Mouse (Mus musculus) hindbrain, postnatal 0 days (tissue): Measurements from ENCODE around the gene Hipk3. TPM values are rescaled to one million over a fixed set of nuclear protein-coding genes. Genes with fewer than 3 reads are reported as not detected.

Source experiments
- ATAC-seq: fragments of 200-750 bp; cut with Nextera tagmentation; 2 replicates; pipeline ENCODE4 v1.8.0; 2017; ENCODE audit warnings: mild to moderate bottlenecking, moderate TSS enrichment, moderate library complexity
- DNase-seq: peaks from one replicate; pipeline ENCODE4 v3.0.0-alpha.2; 2015; ENCODE audit warnings: low spot score
- H3K27ac ChIP-seq: fragments of 300-500 bp; sonication (generic); 2 replicates; pipeline ENCODE4 v1.5.1; 2014; ENCODE audit warnings: mild to moderate bottlenecking
- H3K27me3 ChIP-seq: fragments of 300-500 bp; sonication (generic); 2 replicates; pipeline ENCODE4 v1.6.1; 2014; ENCODE audit warnings: low read length, mixed read lengths; ENCODE audit not compliant: insufficient read depth
- H3K36me3 ChIP-seq: fragments of 300-500 bp; sonication (generic); 2 replicates; pipeline ENCODE4 v1.6.1; 2014; ENCODE audit warnings: low read length, mixed read lengths; ENCODE audit not compliant: insufficient read depth
- H3K4me1 ChIP-seq: fragments of 300-500 bp; sonication (generic); 2 replicates; pipeline ENCODE4 v1.6.1; 2014; ENCODE audit warnings: antibody characterized with exemption, low read length, mixed read lengths; ENCODE audit not compliant: insufficient read depth
- H3K4me2 ChIP-seq: fragments of 300-500 bp; sonication (generic); 2 replicates; pipeline ENCODE4 v1.6.1; 2014; ENCODE audit warnings: low read depth, mild to moderate bottlenecking, low read length, moderate library complexity, mixed read lengths
- H3K4me3 ChIP-seq: fragments of 300-500 bp; sonication (generic); 2 replicates; pipeline ENCODE4 v1.5.1; 2014; ENCODE audit warnings: low read length
- H3K9ac ChIP-seq: fragments of 300-500 bp; sonication (generic); replicated peaks from 2 replicates; pipeline ENCODE4 v1.6.1; 2014; ENCODE audit warnings: mild to moderate bottlenecking, low read length, moderate library complexity, mixed read lengths
- H3K9me3 ChIP-seq: fragments of 300-500 bp; sonication (generic); 2 replicates; pipeline ENCODE4 v1.6.1; 2016; ENCODE audit warnings: low read length, mixed read lengths
- CTCF ChIP-seq: IDR thresholded peaks from 2 replicates; pipeline ENCODE4 v1.5.1; 2016; ENCODE audit warnings: antibody characterized with exemption, control low read depth, low read depth
- WGBS: fragments of 180-500 bp; shearing (Covaris S2); extraction: QIAGEN DNeasy Blood & Tissue Kit; methylation state at CpG from one replicate; pipeline ENCODE4 v1.1.7; 2014; 5-methylcytosine and 5-hydroxymethylcytosine counted together
- polyA plus RNA-seq: library from polyadenylated mRNA; unstranded; fragments of >200 nt; fragmentation: Nextera tagmentation; extraction: Ambion mirVana; gene quantifications from 2 replicates; pipeline ENCODE4 v1.2.1, GENCODE M21; 2015
- total RNA-seq: library from RNA; depleted of rRNA; stranded (reverse); fragments of >200 nt; gene quantifications from 2 replicates; pipeline ENCODE4 v1.2.3, GENCODE M21; 2014

Gene Hipk3
- total and polyA plus RNA-seq, 2 experiments from 2014 or later, result 5.6 to 58.0 TPM

- peak overlapping the region; percentile 45 for H3K4me2 ChIP-seq
- no peak for ATAC-seq
- no peak for TF ChIP-seq CTCF
Observed at GRCm38 (mm10) chr2:104491221-104491795, 2.9 kb downstream of the Hipk3 start.

GRCm38 (mm10) chr2:104490761-104491160 lies 3.5 kb downstream of the Hipk3 start:
- no peak overlapping the region for H3K4me2 ChIP-seq
- H3K36me3 ChIP-seq, result no peaks in the 10 kb centered on the region
- no peak overlapping the region for H3K27ac ChIP-seq
- H3K9ac ChIP-seq, result no peak overlapping the region
- DNase-seq (no peak), ATAC-seq (no peak)
- TF ChIP-seq CTCF, result no peak
- 61% methylated on average over 2 of the region's 2 CpGs for WGBS
- H3K4me1 ChIP-seq, result no peaks in the 10 kb centered on the region; the same call in none of the 2 replicates
- H3K9me3 ChIP-seq, result no peaks in the 10 kb centered on the region
- no peaks in the 10 kb centered on the region for H3K27me3 ChIP-seq
- H3K4me3 ChIP-seq, result no peak overlapping the region

More at GRCm38 (mm10) chr2:104491221-104491795, 2.9 kb downstream of the Hipk3 start:
- H3K4me1 ChIP-seq, result no peaks in the 10 kb centered on the region; the same call in none of the 2 replicates
- no peak overlapping the region for H3K9ac ChIP-seq
- H3K4me3 ChIP-seq, result 0 out of 2 replicates have a peak overlapping the region, but pooled peaks have one; percentile 7
- WGBS, result 43% methylated on average over 2 of the region's 2 CpGs
- no peaks in the 10 kb centered on the region for H3K9me3 ChIP-seq
- H3K27ac ChIP-seq, result no peak overlapping the region
- no peak for DNase-seq
- no peaks in the 10 kb centered on the region for H3K27me3 ChIP-seq
- H3K36me3 ChIP-seq, result no peaks in the 10 kb centered on the region

DNA sequence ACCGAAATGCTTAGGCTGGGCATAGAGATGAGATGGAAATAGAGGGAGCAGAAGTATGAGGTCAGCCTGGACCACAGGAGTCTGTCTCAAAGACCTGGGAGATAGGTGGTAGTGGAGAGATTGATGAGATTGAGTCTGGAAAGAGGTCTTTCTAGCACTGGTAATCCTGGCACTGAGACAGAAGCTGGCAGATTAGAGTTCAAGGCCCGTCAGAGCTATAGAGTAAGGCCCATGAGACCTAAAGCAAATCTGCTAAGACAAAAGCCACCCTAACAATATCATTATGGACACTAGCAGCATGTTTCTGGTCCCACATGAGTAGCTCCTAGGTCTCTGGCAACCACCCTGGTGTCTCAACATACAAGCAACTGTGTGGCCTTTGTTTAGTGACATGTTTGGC lies 4.4 kb downstream of the Hipk3 start:
- WGBS, result 89% methylated on average over 2 of the region's 2 CpGs
- TF ChIP-seq CTCF, result no peak

GRCm38 (mm10) chr2:104484438-104484837 lies 9.8 kb downstream of the Hipk3 start:
- ATAC-seq (no peak), DNase-seq (no peak)
- H3K27me3 ChIP-seq, result no peaks in the 10 kb centered on the region
- H3K27ac ChIP-seq, result no peak overlapping the region
- H3K9me3 ChIP-seq, result no peaks in the 10 kb centered on the region
- no peaks in the 10 kb centered on the region for H3K4me1 ChIP-seq
- WGBS, result 58% methylated on average over 5 of the region's 5 CpGs
- H3K9ac ChIP-seq, result no peak overlapping the region
- no peak for TF ChIP-seq CTCF
- no peaks in the 10 kb centered on the region for H3K36me3 ChIP-seq
- no peak overlapping the region for H3K4me2 ChIP-seq
- no peak overlapping the region for H3K4me3 ChIP-seq

More for the DNA sequence above, 4.4 kb downstream of the Hipk3 start:
- H3K4me1 ChIP-seq, result no peaks in the 10 kb centered on the region; the same call in 1 of the 2 replicates
- H3K9me3 ChIP-seq, result no peaks in the 10 kb centered on the region
- H3K4me3 ChIP-seq, result no peak overlapping the region
- DNase-seq (no peak), ATAC-seq (no peak)
- H3K9ac ChIP-seq, result no peak overlapping the region
- H3K4me2 ChIP-seq, result no peak overlapping the region
- H3K27me3 ChIP-seq, result no peaks in the 10 kb centered on the region
- no peaks in the 10 kb centered on the region for H3K36me3 ChIP-seq
- no peak overlapping the region for H3K27ac ChIP-seq

GRCm38 (mm10) chr2:104482156-104482555 lies 12.1 kb downstream of the Hipk3 start:
- H3K9me3 ChIP-seq, result no peaks in the 10 kb centered on the region
- no peak overlapping the region for H3K4me3 ChIP-seq
- H3K4me2 ChIP-seq, result no peak overlapping the region
- no peak for TF ChIP-seq CTCF
- H3K4me1 ChIP-seq, result peaks cover 5% of the 10 kb centered on the region; the same call in 1 of the 2 replicates
- DNase-seq (no peak), ATAC-seq (no peak)
- H3K27me3 ChIP-seq, result no peaks in the 10 kb centered on the region
- no peaks in the 10 kb centered on the region for H3K36me3 ChIP-seq
- H3K9ac ChIP-seq, result no peak overlapping the region
- H3K27ac ChIP-seq, result no peak overlapping the region

- no peak for ATAC-seq
- Histone ChIP-seq H3K9me3 (no peaks in the 10 kb centered on the region), H3K4me2 (no peak overlapping the region), H3K27me3 (no peaks in the 10 kb centered on the region), H3K27ac (no peak overlapping the region), H3K4me1 (peaks cover 5% of the 10 kb centered on the region; the same call in 1 of the 2 replicates), H3K36me3 (no peaks in the 10 kb centered on the region), H3K4me3 (no peak overlapping the region), H3K9ac (no peak overlapping the region)
- no peak for DNase-seq
- WGBS, result 89% methylated on average over 4 of the region's 4 CpGs
- no peak for TF ChIP-seq CTCF
Observed at GRCm38 (mm10) chr2:104479054-104479453, 15.2 kb downstream of the Hipk3 start.

- Histone ChIP-seq H3K4me3 (no peak overlapping the region), H3K36me3 (no peaks in the 10 kb centered on the region), H3K4me2 (no peak overlapping the region), H3K27ac (no peak overlapping the region), H3K9ac (no peak overlapping the region), H3K9me3 (no peaks in the 10 kb centered on the region), H3K4me1 (peaks cover 5% of the 10 kb centered on the region; the same call in 1 of the 2 replicates), H3K27me3 (no peaks in the 10 kb centered on the region)
- DNase-seq, result no peak
- WGBS, result 65% methylated on average over 2 of the region's 2 CpGs
- TF ChIP-seq CTCF, result no peak
- ATAC-seq, result no peak
Observed at GRCm38 (mm10) chr2:104477398-104478015, 16.7 kb downstream of the Hipk3 start.
